Mouse (Mus musculus) adipocyte (in vitro differentiated cells): ENCODE data around the gene Pla2r1.

Experiments used
- DNase-seq: peaks from one replicate; pipeline ENCODE4 v3.0.0-alpha.2; 2016; ENCODE audit warnings: low spot score

Gene Pla2r1

GRCm38 (mm10) chr2:60500583-60501116 is 52.5 kb downstream of the Pla2r1 start:
- no peak for DNase-seq

GRCm38 (mm10) chr2:60479906-60480305 is 73.2 kb downstream of the Pla2r1 start:
- no peak for DNase-seq

GRCm38 (mm10) chr2:60478778-60479177 is 74.3 kb downstream of the Pla2r1 start:
- no peak for DNase-seq

GRCm38 (mm10) chr2:60468901-60469770 is 84.0 kb downstream of the Pla2r1 start:
- DNase-seq: no peak

GRCm38 (mm10) chr2:60452376-60452775 is 100.7 kb downstream of the Pla2r1 start:
- no peak for DNase-seq

- no peak for DNase-seq
Observed at GRCm38 (mm10) chr2:60451119-60451773, 101.9 kb downstream of the Pla2r1 start.

- no peak for DNase-seq
Observed at GRCm38 (mm10) chr2:60449732-60450131, 103.4 kb downstream of the Pla2r1 start.

- DNase-seq: peak; percentile 36
Observed at GRCm38 (mm10) chr2:60444711-60445509, 108.2 kb downstream of the Pla2r1 start.

GRCm38 (mm10) chr2:60443279-60443678 is 109.8 kb downstream of the Pla2r1 start:
- DNase-seq: no peak

- peak; percentile 32 for DNase-seq
Observed at GRCm38 (mm10) chr2:60441875-60442274, 111.2 kb downstream of the Pla2r1 start.

- DNase-seq: no peak
Observed at GRCm38 (mm10) chr2:60436802-60437201, 116.3 kb downstream of the Pla2r1 start.

- no peak for DNase-seq
Observed at GRCm38 (mm10) chr2:60430315-60431021, 122.6 kb downstream of the Pla2r1 start.

GRCm38 (mm10) chr2:60418075-60418474 is 135.0 kb downstream of the Pla2r1 start:
- DNase-seq: peak; percentile 92

GRCm38 (mm10) chr2:60414334-60414733 is 138.8 kb downstream of the Pla2r1 start:
- no peak for DNase-seq

GRCm38 (mm10) chr2:60413006-60413650 is 140.0 kb downstream of the Pla2r1 start:
- no peak for DNase-seq

- DNase-seq: no peak
Observed at GRCm38 (mm10) chr2:60411181-60411580, 141.9 kb downstream of the Pla2r1 start.

- no peak for DNase-seq
Observed at GRCm38 (mm10) chr2:60409989-60410763, 142.9 kb downstream of the Pla2r1 start.

- no peak for DNase-seq
Observed at GRCm38 (mm10) chr2:60409194-60409593, 143.9 kb downstream of the Pla2r1 start.

- no peak for DNase-seq
Observed at GRCm38 (mm10) chr2:60407387-60407786, 145.7 kb downstream of the Pla2r1 start.

GRCm38 (mm10) chr2:60405431-60405830 is 147.7 kb downstream of the Pla2r1 start:
- no peak for DNase-seq
